Mouse (Mus musculus) hindbrain, postnatal 0 days (tissue): ENCODE data around the gene Lin52. TPM values are rescaled to one million over a fixed set of nuclear protein-coding genes. Genes with fewer than 3 reads are reported as not detected.

ENCODE experiments used
- ATAC-seq: fragments of 200-750 bp; cut with Nextera tagmentation; 2 replicates; pipeline ENCODE4 v1.8.0; 2017; ENCODE audit warnings: mild to moderate bottlenecking, moderate TSS enrichment, moderate library complexity
- DNase-seq: peaks from one replicate; pipeline ENCODE4 v3.0.0-alpha.2; 2015; ENCODE audit warnings: low spot score
- H3K27ac ChIP-seq: fragments of 300-500 bp; sonication (generic); 2 replicates; pipeline ENCODE4 v1.5.1; 2014; ENCODE audit warnings: mild to moderate bottlenecking
- H3K27me3 ChIP-seq: fragments of 300-500 bp; sonication (generic); 2 replicates; pipeline ENCODE4 v1.6.1; 2014; ENCODE audit warnings: low read length, mixed read lengths; ENCODE audit not compliant: insufficient read depth
- H3K36me3 ChIP-seq: fragments of 300-500 bp; sonication (generic); 2 replicates; pipeline ENCODE4 v1.6.1; 2014; ENCODE audit warnings: low read length, mixed read lengths; ENCODE audit not compliant: insufficient read depth
- H3K4me1 ChIP-seq: fragments of 300-500 bp; sonication (generic); 2 replicates; pipeline ENCODE4 v1.6.1; 2014; ENCODE audit warnings: antibody characterized with exemption, low read length, mixed read lengths; ENCODE audit not compliant: insufficient read depth
- H3K4me2 ChIP-seq: fragments of 300-500 bp; sonication (generic); 2 replicates; pipeline ENCODE4 v1.6.1; 2014; ENCODE audit warnings: low read depth, mild to moderate bottlenecking, low read length, moderate library complexity, mixed read lengths
- H3K4me3 ChIP-seq: fragments of 300-500 bp; sonication (generic); 2 replicates; pipeline ENCODE4 v1.5.1; 2014; ENCODE audit warnings: low read length
- H3K9ac ChIP-seq: fragments of 300-500 bp; sonication (generic); replicated peaks from 2 replicates; pipeline ENCODE4 v1.6.1; 2014; ENCODE audit warnings: mild to moderate bottlenecking, low read length, moderate library complexity, mixed read lengths
- H3K9me3 ChIP-seq: fragments of 300-500 bp; sonication (generic); 2 replicates; pipeline ENCODE4 v1.6.1; 2016; ENCODE audit warnings: low read length, mixed read lengths
- CTCF ChIP-seq: IDR thresholded peaks from 2 replicates; pipeline ENCODE4 v1.5.1; 2016; ENCODE audit warnings: antibody characterized with exemption, control low read depth, low read depth
- WGBS: fragments of 180-500 bp; shearing (Covaris S2); extraction: QIAGEN DNeasy Blood & Tissue Kit; methylation state at CpG from one replicate; pipeline ENCODE4 v1.1.7; 2014; 5-methylcytosine and 5-hydroxymethylcytosine counted together
- polyA plus RNA-seq: library from polyadenylated mRNA; unstranded; fragments of >200 nt; fragmentation: Nextera tagmentation; extraction: Ambion mirVana; gene quantifications from 2 replicates; pipeline ENCODE4 v1.2.1, GENCODE M21; 2015
- total RNA-seq: library from RNA; depleted of rRNA; stranded (reverse); fragments of >200 nt; gene quantifications from 2 replicates; pipeline ENCODE4 v1.2.3, GENCODE M21; 2014

Lin52 gene
- total and polyA plus RNA-seq, 2 experiments from 2014 or later = 20.4 to 23.1 TPM

DNA sequence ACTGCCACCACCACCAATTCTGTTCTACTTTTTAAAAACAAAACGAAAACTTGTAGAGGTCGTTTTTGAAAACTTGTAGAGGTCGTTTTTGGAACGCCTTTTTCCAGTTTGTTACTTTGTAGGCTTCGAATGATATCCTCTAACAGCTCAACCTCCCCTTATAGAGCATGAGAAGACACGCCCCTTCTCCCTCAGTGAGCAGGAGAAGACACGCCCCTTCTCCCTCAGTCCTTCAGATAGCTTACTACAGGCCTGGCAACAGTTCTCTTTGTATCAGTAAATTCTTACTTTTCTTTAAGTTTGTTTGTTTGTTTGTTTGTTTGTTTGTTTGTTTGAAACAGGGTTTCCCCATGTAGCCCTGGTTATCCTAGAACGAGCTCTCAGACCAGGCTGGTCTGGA lies 104.0 kb downstream of the Lin52 start:
- no peak for DNase-seq
- H3K27ac ChIP-seq = no peak overlapping the region
- H3K27me3 ChIP-seq = no peaks in the 10 kb centered on the region
- ATAC-seq = no peak
- WGBS = 59% methylated on average over 8 of the region's 8 CpGs
- no peak for TF ChIP-seq CTCF
- no peaks in the 10 kb centered on the region for H3K36me3 ChIP-seq
- no peak overlapping the region for H3K9ac ChIP-seq
- H3K4me1 ChIP-seq = no peaks in the 10 kb centered on the region
- H3K4me3 ChIP-seq = no peak overlapping the region
- H3K9me3 ChIP-seq = no peaks in the 10 kb centered on the region
- no peak overlapping the region for H3K4me2 ChIP-seq

DNA sequence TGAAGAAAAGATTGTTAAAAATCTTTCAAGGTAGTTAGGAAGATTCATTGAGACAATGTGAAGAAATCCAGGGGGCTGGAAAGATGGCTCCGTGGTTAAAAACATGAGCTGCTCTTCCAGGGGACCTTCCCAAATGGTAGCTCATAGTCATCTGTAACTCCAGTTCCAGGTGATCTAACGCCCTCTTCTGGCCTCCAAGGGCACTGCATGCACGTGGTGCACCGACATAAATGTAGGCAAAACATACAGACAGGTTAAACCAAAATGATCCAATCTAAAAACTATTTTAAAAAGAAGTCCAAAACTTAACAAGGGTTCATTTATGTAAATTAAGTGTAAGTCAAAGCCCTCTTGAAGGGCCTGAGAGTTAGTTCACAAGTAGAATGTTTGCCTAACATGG lies 111.3 kb downstream of the Lin52 start:
- Histone ChIP-seq H3K4me3 (no peak overlapping the region), H3K9ac (no peak overlapping the region), H3K36me3 (no peaks in the 10 kb centered on the region), H3K27ac (no peak overlapping the region), H3K27me3 (peaks cover 7% of the 10 kb centered on the region), H3K4me1 (no peaks in the 10 kb centered on the region), H3K9me3 (no peaks in the 10 kb centered on the region), H3K4me2 (no peak overlapping the region)
- ATAC-seq (no peak), DNase-seq (no peak)
- peak; percentile 42 for TF ChIP-seq CTCF
- WGBS = 55% methylated on average over 4 of the region's 4 CpGs

DNA sequence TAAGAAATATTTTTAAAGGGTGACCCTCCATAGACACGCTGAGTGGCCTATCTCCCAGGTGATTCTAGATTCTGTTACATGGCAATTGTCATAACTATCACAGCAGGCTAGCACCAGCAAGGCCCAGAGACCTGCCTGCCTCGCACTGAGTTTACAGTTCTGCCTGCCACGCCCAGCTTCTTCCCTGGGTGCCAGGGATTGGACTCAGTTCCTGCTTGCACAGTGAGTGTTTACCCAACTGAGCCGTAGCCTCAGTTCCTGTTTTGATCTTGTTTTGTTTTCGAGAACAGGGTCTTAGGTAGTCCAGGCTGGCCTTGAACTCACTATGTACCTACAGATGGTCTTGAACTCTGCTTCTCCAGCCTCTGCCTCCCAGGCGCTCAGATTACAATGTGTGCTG lies 116.4 kb downstream of the Lin52 start:
- peaks cover 52% of the 10 kb centered on the region for H3K27me3 ChIP-seq
- no peaks in the 10 kb centered on the region for H3K9me3 ChIP-seq
- H3K4me1 ChIP-seq = no peaks in the 10 kb centered on the region
- ATAC-seq = no peak
- no peak overlapping the region for H3K9ac ChIP-seq
- DNase-seq = no peak
- H3K27ac ChIP-seq = no peak overlapping the region
- TF ChIP-seq CTCF = no peak
- no peak overlapping the region for H3K4me3 ChIP-seq
- no peaks in the 10 kb centered on the region for H3K36me3 ChIP-seq
- H3K4me2 ChIP-seq = no peak overlapping the region
- 82% methylated on average over 6 of the region's 6 CpGs for WGBS

DNA sequence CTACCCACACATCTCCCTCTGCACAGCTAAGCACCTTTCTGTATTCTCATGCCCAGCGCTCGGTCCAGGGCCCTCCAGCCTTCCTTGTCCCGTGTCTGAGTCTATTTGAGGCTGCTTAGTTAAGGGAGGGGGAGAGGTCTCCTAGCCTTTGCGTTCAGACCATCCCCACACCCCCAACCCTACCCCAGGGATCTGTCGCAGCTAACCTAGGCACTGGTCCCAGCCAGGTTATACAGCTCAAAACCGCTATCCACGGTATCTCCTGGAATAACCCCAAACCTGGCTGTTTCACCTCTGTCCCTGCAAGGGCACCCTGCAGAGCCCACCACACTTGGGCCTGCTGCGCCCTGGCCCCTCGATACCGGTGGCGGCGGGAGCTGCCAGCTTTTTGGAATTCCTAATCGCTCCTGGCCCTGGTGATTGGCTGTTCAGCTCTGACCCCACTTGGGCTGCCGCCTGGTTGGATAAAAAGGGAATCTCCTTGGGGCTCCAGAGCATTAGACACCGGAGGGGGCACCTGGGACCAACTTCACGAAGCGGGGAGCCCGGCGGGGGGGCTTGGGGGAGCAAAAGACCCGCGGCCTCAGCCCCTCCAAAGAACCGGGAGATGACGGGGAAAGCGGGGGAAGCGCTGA lies 118.2 kb downstream of the Lin52 start, which contains the start of gene Vsx2:
Vsx2 (plus strand) TSS at position 427 of the 635 bp plus-strand sequence.
- ATAC-seq = 0 out of 2 replicates have a peak, but pooled peaks have one; percentile 35
- H3K27me3 ChIP-seq = peaks cover 68% of the 10 kb centered on the region
- no peak for DNase-seq
- no peaks in the 10 kb centered on the region for H3K4me1 ChIP-seq
- no peaks in the 10 kb centered on the region for H3K36me3 ChIP-seq
- no peak within 1 kb of the TSS for H3K27ac ChIP-seq
- H3K4me2 ChIP-seq = peak within 1 kb of the TSS; percentile 5; the same call in 1 of the 2 replicates
- no peak within 1 kb of the TSS for H3K9ac ChIP-seq
- H3K9me3 ChIP-seq = no peaks in the 10 kb centered on the region
- H3K4me3 ChIP-seq = peak within 1 kb of the TSS; percentile 10
- 2% methylated on average over 25 of the region's 25 CpGs for WGBS
- no peak for TF ChIP-seq CTCF

DNA sequence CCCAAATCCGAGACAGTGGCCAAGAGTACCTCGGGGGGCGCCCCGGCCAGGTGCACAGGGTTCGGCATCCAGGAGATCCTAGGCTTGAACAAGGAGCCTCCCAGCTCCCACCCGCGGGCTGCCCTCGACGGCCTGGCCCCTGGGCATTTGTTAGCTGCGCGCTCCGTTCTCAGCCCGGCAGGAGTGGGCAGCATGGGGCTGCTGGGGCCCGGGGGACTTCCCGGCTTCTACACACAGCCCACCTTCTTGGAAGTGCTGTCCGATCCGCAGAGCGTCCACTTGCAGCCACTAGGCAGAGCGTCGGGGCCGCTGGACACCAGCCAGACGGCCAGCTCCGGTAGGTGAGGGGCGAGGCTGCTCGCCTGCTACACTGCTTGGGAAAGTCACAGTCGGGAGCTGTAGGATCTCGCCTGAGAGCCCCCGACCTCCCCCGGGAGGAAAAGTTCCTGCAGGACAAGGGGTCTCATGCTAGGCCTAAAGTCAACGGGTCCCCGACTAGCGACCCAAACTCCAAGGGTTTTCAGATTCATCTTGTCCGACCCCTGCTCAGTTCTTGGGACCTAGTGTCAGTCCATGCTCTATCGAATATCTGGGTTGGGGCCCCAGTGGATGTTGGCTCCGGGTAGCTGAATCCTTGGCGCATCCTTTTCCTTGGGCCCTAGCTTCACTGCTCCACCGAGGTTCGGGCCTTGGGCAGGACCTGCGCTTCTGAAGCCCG lies 118.9 kb downstream of the Lin52 start:
- WGBS = 3% methylated on average over 37 of the region's 40 CpGs
- H3K9ac ChIP-seq = no peak overlapping the region
- no peaks in the 10 kb centered on the region for H3K4me1 ChIP-seq
- peak overlapping the region; percentile 5; the same call in 1 of the 2 replicates for H3K4me2 ChIP-seq
- H3K36me3 ChIP-seq = no peaks in the 10 kb centered on the region
- no peak overlapping the region for H3K27ac ChIP-seq
- TF ChIP-seq CTCF = no peak
- no peak for ATAC-seq
- no peak for DNase-seq
- H3K9me3 ChIP-seq = no peaks in the 10 kb centered on the region
- peak overlapping the region; percentile 10; the same call in 1 of the 2 replicates for H3K4me3 ChIP-seq
- peaks cover 74% of the 10 kb centered on the region for H3K27me3 ChIP-seq

DNA sequence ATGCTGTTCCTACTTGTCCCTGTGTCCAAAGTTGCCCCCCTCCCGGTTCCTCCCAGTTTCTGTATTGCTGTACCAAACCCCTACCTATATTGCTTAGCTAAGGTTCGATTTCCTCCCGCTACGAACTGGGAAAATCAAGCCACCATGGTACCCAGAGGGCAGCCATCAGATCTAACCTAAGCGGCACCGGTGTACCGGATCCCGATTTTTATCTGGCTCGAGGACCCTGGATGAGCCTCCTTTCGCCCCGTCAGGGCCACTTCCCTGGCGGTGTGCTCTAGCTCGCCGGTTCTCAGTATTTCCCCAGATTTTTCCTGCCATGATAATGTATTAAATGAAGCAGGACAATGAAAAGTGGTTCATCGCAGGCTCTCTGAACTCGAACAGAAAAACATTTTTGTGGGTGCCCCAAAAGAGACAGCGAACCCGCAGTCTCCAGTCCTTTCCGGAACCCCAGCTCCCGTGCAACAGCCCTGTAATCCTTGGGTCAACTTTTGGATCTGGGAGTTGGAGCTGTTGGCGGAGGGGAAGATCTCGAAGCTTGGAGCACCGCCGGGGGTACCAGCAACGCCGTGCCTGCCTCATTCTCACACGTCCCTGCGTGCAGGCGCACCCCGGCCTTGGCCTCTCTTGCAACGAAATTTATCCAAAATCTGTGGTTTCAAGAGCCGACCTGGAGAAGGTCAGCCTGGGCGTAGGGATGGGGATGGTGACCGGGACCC lies 119.6 kb downstream of the Lin52 start:
- Histone ChIP-seq H3K4me1 (no peaks in the 10 kb centered on the region), H3K9me3 (no peaks in the 10 kb centered on the region), H3K4me3 (peak overlapping the region; percentile 8; the same call in 1 of the 2 replicates), H3K4me2 (no peak overlapping the region), H3K9ac (no peak overlapping the region), H3K27me3 (peaks cover 79% of the 10 kb centered on the region), H3K36me3 (no peaks in the 10 kb centered on the region), H3K27ac (no peak overlapping the region)
- no peak for ATAC-seq
- 2% methylated on average over 34 of the region's 34 CpGs for WGBS
- no peak for DNase-seq
- no peak for TF ChIP-seq CTCF
